Mouse (Mus musculus) brain, embryonic 18.5 days (tissue): ENCODE measurements around the gene Gm10282.

Experiments used
- DNase-seq: peaks from one replicate; pipeline ENCODE4 v3.0.0-alpha.2; 2012; ENCODE audit warnings: low read depth, low spot score

The Gm10282 gene

GRCm38 (mm10) chr8:72305210-72305905 is at the start of gene Gm10282:
Gm10282 (minus strand) TSS chr8:72305260.
- no peak for DNase-seq

- no peak for DNase-seq
Observed at GRCm38 (mm10) chr8:72354272-72354671, 49.2 kb upstream of the Gm10282 start.

- DNase-seq: no peak
Observed at GRCm38 (mm10) chr8:72353700-72354045, 48.6 kb upstream of the Gm10282 start.

- no peak for DNase-seq
Observed at GRCm38 (mm10) chr8:72352951-72353699, 48.1 kb upstream of the Gm10282 start.

- DNase-seq: no peak
Observed at GRCm38 (mm10) chr8:72351405-72352005, 46.4 kb upstream of the Gm10282 start.

- DNase-seq: no peak
Observed at GRCm38 (mm10) chr8:72350727-72351126, 45.7 kb upstream of the Gm10282 start.

GRCm38 (mm10) chr8:72349838-72350237 is 44.8 kb upstream of the Gm10282 start:
- DNase-seq: no peak

- no peak for DNase-seq
Observed at GRCm38 (mm10) chr8:72348956-72349355, 43.9 kb upstream of the Gm10282 start.

GRCm38 (mm10) chr8:72348114-72348513 is 43.1 kb upstream of the Gm10282 start:
- DNase-seq: no peak

GRCm38 (mm10) chr8:72347553-72347952 is 42.5 kb upstream of the Gm10282 start:
- no peak for DNase-seq

- DNase-seq: no peak
Observed at GRCm38 (mm10) chr8:72343725-72344124, 38.7 kb upstream of the Gm10282 start.

- no peak for DNase-seq
Observed at GRCm38 (mm10) chr8:72342556-72343300, 37.7 kb upstream of the Gm10282 start.

- DNase-seq: no peak
Observed at GRCm38 (mm10) chr8:72337034-72337433, 32.0 kb upstream of the Gm10282 start.

- DNase-seq: no peak
Observed at GRCm38 (mm10) chr8:72336273-72336672, 31.2 kb upstream of the Gm10282 start.

GRCm38 (mm10) chr8:72334144-72334641 is 29.1 kb upstream of the Gm10282 start:
- no peak for DNase-seq

GRCm38 (mm10) chr8:72333429-72334143 is 28.5 kb upstream of the Gm10282 start:
- DNase-seq: no peak

- no peak for DNase-seq
Observed at GRCm38 (mm10) chr8:72331631-72332030, 26.6 kb upstream of the Gm10282 start.

- no peak for DNase-seq
Observed at GRCm38 (mm10) chr8:72330806-72331516, 25.9 kb upstream of the Gm10282 start.

GRCm38 (mm10) chr8:72329116-72329515 is 24.1 kb upstream of the Gm10282 start:
- no peak for DNase-seq

- DNase-seq: no peak
Observed at GRCm38 (mm10) chr8:72324708-72325107, 19.6 kb upstream of the Gm10282 start.
